Mouse (Mus musculus) forebrain, embryonic 16.5 days (tissue): ENCODE measurements around the gene Gng7. TPM values are rescaled to one million over a fixed set of nuclear protein-coding genes. Genes with fewer than 3 reads are reported as not detected.
"Not testable (repeated sequence)": the region's sequence is repeated elsewhere in the genome, so short reads cannot be mapped to it uniquely, and the experiment has no call there.

Source experiments
- ATAC-seq: fragments of 200-750 bp; cut with Nextera tagmentation; 2 replicates; pipeline ENCODE4 v1.8.0; 2017; ENCODE audit warnings: mild to moderate bottlenecking, moderate library complexity
- H3K27ac ChIP-seq: fragments of 300-500 bp; sonication (generic); 2 replicates; pipeline ENCODE4 v1.5.1; 2014; ENCODE audit warnings: low read length, control low read depth
- H3K27me3 ChIP-seq: fragments of 300-500 bp; sonication (generic); replicated peaks from 2 replicates; pipeline ENCODE4 v1.6.1; 2014; ENCODE audit warnings: low read length; ENCODE audit not compliant: control insufficient read depth, insufficient read depth
- H3K36me3 ChIP-seq: fragments of 300-500 bp; sonication (generic); 2 replicates; pipeline ENCODE4 v1.6.1; 2014; ENCODE audit not compliant: control insufficient read depth, insufficient read depth
- H3K4me1 ChIP-seq: fragments of 300-500 bp; sonication (generic); replicated peaks from 2 replicates; pipeline ENCODE4 v1.6.1; 2014; ENCODE audit warnings: low read length; ENCODE audit not compliant: control insufficient read depth, insufficient read depth
- H3K4me2 ChIP-seq: fragments of 300-500 bp; sonication (generic); 2 replicates; pipeline ENCODE4 v1.6.1; 2014; ENCODE audit warnings: mild to moderate bottlenecking, low read length, control low read depth
- H3K4me3 ChIP-seq: fragments of 300-500 bp; sonication (generic); replicated peaks from 2 replicates; pipeline ENCODE4 v1.5.1; 2014; ENCODE audit warnings: mild to moderate bottlenecking, low read length, control low read depth
- H3K9ac ChIP-seq: fragments of 300-500 bp; sonication (generic); replicated peaks from 2 replicates; pipeline ENCODE4 v1.6.1; 2014; ENCODE audit warnings: low read depth, low read length, control low read depth
- H3K9me3 ChIP-seq: fragments of 300-500 bp; sonication (generic); 2 replicates; pipeline ENCODE4 v1.6.1; 2016; ENCODE audit warnings: low read length; ENCODE audit not compliant: control insufficient read depth
- WGBS: fragments of 180-500 bp; shearing (Covaris S2); extraction: QIAGEN DNeasy Blood & Tissue Kit; methylation state at CpG from one replicate; pipeline ENCODE4 v1.1.7; 2014; 5-methylcytosine and 5-hydroxymethylcytosine counted together
- polyA plus RNA-seq: library from polyadenylated mRNA; unstranded; fragments of >200 nt; fragmentation: Nextera tagmentation; extraction: Ambion mirVana; gene quantifications from 2 replicates; pipeline ENCODE4 v1.2.1, GENCODE M21; 2015

Gene Gng7
- polyA plus RNA-seq, 1 experiment from 2014 or later, result 47.4 TPM

DNA sequence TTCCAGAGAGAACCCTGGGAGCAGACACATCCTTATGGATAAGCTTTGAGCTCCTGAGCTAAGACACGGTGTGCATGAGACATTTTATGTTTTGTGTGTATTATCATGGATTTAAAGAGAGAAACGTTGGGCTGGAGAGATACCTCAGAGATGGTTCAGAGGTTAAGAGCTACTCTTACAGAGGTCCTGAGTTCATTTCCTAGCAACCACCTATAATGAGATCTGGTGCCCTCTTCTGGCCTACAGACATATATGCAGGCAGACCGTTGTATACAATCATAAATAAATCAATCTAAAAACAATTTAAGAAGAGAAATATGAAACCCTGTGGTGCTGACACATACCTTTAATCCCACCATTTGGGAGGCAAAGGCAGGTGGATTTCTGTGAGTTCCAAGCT is 23.7 kb downstream of the Gng7 start:
- H3K36me3 ChIP-seq, result no peaks in the 10 kb centered on the region

DNA sequence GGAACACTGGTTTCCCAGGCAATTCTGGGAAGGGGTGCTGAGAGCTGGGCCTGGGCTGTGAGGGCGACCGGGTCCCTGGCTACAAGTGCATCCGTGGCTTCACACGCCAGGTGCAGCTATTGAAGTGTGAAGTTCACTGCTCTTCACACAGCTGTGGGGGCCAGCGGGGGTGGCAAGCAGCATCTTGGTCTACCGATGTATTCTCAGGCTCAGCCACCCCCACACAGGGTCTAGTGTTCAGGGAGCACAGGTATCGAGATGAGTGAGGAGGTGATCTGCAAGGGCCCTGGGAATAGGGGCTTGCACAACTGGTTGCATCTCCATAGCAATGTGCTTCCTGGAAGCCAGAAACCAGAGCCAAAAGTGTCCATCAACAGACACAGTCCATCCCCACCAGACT is 24.3 kb downstream of the Gng7 start:
- 75% methylated on average over 7 of the region's 7 CpGs for WGBS
- Histone ChIP-seq H3K9me3 (no peaks in the 10 kb centered on the region), H3K27me3 (peaks cover 14% of the 10 kb centered on the region), H3K9ac (no peak overlapping the region), H3K4me1 (peaks cover 11% of the 10 kb centered on the region), H3K27ac (no peak overlapping the region), H3K36me3 (no peaks in the 10 kb centered on the region), H3K4me3 (no peak overlapping the region), H3K4me2 (no peak overlapping the region)
- ATAC-seq, result no peak

More for the DNA sequence above, 23.7 kb downstream of the Gng7 start:
- H3K27ac ChIP-seq, result no peak overlapping the region
- no peak overlapping the region for H3K9ac ChIP-seq
- H3K27me3 ChIP-seq, result peaks cover 8% of the 10 kb centered on the region
- no peaks in the 10 kb centered on the region for H3K9me3 ChIP-seq
- H3K4me1 ChIP-seq, result peaks cover 6% of the 10 kb centered on the region
- no peak overlapping the region for H3K4me3 ChIP-seq
- H3K4me2 ChIP-seq, result no peak overlapping the region
- 6% methylated on average over 3 of the region's 3 CpGs for whole genome bisulfite sequencing
- no peak for ATAC-seq

DNA sequence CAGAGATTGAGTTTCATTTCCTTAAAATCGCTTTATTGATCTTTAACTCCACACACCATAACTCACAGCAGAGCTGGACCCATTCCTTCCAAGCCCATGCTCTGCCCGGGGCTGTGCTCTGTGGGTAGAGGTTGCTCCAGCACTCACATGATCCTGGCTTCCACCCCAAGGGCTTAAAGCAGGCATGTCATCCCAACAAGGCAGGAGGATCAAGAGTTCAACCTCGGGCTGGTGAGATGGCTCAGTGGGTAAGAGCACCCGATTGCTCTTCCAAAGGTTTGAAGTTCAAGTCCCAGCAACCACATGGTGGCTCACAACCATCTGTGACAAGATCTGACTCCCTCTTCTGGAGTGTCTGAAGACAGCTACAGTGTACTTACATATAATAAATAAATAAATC is 24.9 kb downstream of the Gng7 start:
- not testable (repeated sequence) for H3K4me2 ChIP-seq, H3K9me3 ChIP-seq, H3K4me1 ChIP-seq, ATAC-seq, H3K4me3 ChIP-seq, H3K27ac ChIP-seq, H3K36me3 ChIP-seq, H3K9ac ChIP-seq
- 63% methylated on average over 4 of the region's 4 CpGs for WGBS
- peaks cover 18% of the 10 kb centered on the region for H3K27me3 ChIP-seq

DNA sequence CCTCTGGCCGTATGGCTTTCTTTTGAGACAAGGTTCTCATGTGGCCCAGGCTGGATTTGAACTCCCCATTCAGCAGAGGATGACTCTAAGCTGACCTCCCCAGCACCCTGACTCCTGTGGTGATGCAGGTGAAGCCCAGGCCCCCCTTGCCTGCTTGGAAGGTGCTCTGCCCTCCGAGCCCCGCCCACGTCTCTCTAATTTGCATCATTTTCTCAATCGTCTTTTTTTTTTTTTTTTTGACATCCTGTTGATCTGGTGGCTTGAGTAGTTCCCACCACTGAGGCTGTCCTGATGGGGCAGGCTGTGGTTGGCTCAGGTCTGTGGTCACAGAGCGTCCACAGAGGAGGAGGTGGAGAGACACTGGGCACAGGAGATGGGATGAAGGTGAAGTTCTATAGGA is 25.3 kb downstream of the Gng7 start:
- Histone ChIP-seq H3K4me1 (peaks cover 6% of the 10 kb centered on the region; the same call in 1 of the 2 replicates), H3K36me3 (no peaks in the 10 kb centered on the region), H3K9me3 (no peaks in the 10 kb centered on the region), H3K27ac (no peak overlapping the region), H3K9ac (no peak overlapping the region), H3K4me2 (no peak overlapping the region), H3K27me3 (peaks cover 18% of the 10 kb centered on the region), H3K4me3 (no peak overlapping the region)
- ATAC-seq, result no peak
- 62% methylated on average over 6 of the region's 6 CpGs for WGBS

DNA sequence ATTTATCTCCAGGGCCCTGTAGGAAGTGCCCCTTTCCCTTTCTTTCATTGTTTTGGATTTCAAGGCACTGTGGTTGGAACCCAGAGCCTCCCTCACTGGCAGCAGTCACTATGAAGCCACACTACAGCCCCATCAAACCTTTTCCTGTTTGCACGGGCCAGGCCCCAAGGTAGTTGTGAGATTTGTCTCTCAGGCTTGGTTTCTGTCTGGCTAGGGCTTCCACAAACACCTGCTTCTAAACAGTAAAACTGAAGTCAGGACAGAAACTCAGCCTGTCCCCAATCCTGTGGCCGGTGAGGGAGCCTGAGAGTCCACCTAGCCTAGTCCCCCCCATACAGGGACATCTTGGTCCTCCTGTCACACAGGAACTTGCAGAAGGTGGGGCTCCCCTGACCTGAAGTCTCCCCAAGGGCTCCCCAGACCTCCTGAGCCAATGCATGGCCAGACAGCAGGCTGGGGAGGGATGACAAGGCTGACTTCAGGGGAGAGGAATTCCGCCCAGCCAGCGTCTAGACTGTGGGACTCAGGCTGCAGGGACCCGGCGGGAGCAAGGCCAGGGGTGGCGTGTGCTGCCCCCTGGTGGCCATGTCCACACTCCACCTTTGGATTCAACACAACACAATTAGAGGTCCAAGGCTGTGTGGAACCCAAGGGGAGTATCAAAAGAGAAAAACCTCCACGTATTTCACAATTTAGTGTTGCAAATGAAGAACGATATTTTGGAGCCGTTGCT is 26.9 kb downstream of the Gng7 start:
- no peak overlapping the region for H3K27ac ChIP-seq
- H3K4me1 ChIP-seq, result peaks cover 6% of the 10 kb centered on the region; the same call in 1 of the 2 replicates
- no peaks in the 10 kb centered on the region for H3K9me3 ChIP-seq
- no peak overlapping the region for H3K9ac ChIP-seq
- ATAC-seq, result peak; percentile 83
- H3K4me2 ChIP-seq, result no peak overlapping the region
- peaks cover 24% of the 10 kb centered on the region for H3K27me3 ChIP-seq
- H3K4me3 ChIP-seq, result no peak overlapping the region
- WGBS, result 10% methylated on average over 10 of the region's 10 CpGs
- H3K36me3 ChIP-seq, result no peaks in the 10 kb centered on the region

DNA sequence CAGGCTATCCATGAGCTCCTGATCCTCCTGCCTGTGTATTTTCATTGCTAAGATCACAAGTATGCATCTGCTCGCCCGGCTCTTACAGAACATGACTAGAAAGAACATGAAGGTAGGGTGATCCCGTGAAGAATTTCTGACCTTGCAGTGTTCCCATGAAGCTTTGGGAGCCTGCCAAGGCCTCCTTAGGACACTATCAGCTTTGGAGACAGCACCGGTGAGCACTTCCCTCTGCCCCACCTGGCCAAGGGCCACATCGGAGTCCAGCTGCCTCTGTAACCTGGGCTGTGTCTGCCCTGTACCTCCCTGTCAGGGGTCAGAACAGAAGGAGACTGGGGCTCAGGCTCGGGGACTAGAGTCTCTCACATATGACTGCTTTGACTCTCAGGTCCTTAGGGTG is 28.0 kb downstream of the Gng7 start:
- Histone ChIP-seq H3K4me1 (peaks cover 6% of the 10 kb centered on the region; the same call in 1 of the 2 replicates), H3K27ac (no peak overlapping the region), H3K4me3 (no peak overlapping the region), H3K36me3 (no peaks in the 10 kb centered on the region), H3K4me2 (no peak overlapping the region), H3K9me3 (no peaks in the 10 kb centered on the region), H3K9ac (no peak overlapping the region), H3K27me3 (peaks cover 24% of the 10 kb centered on the region)
- 71% methylated on average over 6 of the region's 6 CpGs for WGBS
- ATAC-seq, result no peak

DNA sequence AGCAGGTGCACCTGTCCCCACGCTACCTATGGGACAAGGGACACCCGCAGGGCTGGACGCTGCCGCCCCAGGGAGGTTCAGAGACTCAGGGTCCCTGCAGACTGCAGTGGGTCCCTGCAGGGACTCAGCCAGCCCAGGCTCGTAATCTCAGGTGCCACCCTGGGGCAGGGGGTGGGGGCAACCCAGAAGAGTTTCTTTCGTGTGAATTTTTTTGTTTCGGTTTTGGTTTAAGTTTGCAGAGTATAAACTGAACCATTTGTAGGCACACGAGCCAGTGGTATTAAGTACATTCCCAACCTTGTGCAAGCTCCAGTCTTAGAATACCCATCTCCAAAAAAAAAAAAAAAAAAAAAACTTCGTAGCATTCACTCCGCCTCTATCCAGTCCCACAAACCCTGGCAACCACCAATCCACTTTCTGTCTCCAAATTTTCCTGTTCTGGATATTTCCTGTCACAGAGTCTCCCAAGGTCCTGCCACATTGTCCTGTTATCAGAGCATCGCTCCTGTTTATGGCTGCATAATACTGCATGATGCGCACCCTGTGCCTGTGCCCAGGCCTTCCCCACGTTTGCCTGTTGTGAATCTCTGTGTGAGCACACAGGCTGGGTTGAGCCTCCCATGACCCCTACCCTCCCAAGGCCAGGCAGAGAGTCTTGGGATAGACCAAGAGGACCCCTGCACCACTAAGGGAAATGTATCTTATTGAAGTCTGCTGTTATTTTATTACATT is 28.6 kb downstream of the Gng7 start:
- Histone ChIP-seq H3K27me3 (peaks cover 24% of the 10 kb centered on the region), H3K9ac (no peak overlapping the region), H3K4me2 (no peak overlapping the region), H3K9me3 (no peaks in the 10 kb centered on the region), H3K36me3 (no peaks in the 10 kb centered on the region), H3K4me3 (peak overlapping the region; percentile 8; the same call in 1 of the 2 replicates), H3K27ac (no peak overlapping the region), H3K4me1 (peaks cover 6% of the 10 kb centered on the region; the same call in 1 of the 2 replicates)
- ATAC-seq, result no peak
- 31% methylated on average over 13 of the region's 13 CpGs for WGBS

DNA sequence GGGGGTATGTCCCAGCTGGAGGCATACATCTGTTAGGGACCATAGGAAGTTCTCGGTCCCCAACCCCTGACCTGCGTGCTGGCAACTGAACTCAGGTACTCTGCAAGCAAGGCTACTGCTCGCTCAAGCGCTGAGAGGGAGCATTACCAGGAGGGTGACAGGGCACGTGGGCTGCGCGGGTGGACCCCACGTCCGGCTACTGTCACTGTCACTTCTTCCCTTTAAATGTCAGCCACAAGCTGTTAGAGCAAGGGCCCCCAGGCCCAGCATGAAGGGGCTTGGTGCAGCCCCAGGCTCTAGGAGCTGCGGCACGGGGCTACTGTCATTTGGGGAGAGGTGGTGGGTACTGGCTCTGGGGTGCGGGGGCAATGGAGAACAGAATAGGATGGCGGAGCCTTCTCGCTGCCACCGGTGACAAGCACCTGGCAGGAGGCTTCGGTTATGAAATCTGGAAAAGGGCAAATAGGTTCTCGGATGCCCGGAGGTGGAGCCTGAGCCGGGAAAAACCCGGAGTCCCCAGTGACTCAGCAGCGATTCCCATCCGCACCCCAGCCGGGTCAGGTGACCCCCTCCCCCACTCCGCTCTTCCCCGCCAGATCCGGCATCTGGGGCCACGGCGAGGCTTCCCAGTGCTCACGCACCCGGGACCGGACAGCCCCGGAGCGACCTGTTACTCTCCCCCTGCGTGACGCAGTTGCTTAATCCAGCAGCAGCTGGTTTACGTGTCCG is 29.3 kb downstream of the Gng7 start:
- WGBS, result 7% methylated on average over 37 of the region's 37 CpGs
- Histone ChIP-seq H3K27me3 (peaks cover 24% of the 10 kb centered on the region), H3K9ac (peak overlapping the region; percentile 32; the same call in 1 of the 2 replicates), H3K9me3 (no peaks in the 10 kb centered on the region), H3K27ac (no peak overlapping the region), H3K4me3 (peak overlapping the region; percentile 8; the same call in 1 of the 2 replicates), H3K4me2 (peak overlapping the region; percentile 28; the same call in 1 of the 2 replicates), H3K4me1 (peaks cover 6% of the 10 kb centered on the region; the same call in 1 of the 2 replicates), H3K36me3 (no peaks in the 10 kb centered on the region)
- no peak for ATAC-seq

DNA sequence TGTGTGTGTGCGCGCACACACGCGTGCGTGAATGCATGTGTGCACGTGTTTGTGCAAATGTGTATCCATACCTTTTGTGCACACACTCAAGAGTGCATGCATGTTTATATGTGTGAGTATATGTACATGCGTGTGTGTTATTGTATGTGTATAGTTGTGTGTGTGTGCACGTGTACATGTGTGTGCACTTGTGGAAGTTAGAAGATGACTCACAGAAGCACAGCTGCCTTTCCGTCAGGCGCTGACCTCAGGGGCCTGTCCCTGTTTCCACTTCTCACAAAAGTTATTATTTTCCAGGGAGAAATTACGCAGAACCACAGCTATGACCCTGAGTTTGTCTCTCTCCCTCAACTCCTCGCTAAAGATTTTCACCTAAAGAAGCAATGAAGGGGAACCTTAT is 30.5 kb downstream of the Gng7 start:
- Histone ChIP-seq H3K4me3 (no peak overlapping the region), H3K36me3 (no peaks in the 10 kb centered on the region), H3K9me3 (no peaks in the 10 kb centered on the region), H3K4me1 (peaks cover 6% of the 10 kb centered on the region; the same call in 1 of the 2 replicates), H3K27me3 (peaks cover 24% of the 10 kb centered on the region), H3K27ac (no peak overlapping the region), H3K9ac (no peak overlapping the region), H3K4me2 (no peak overlapping the region)
- ATAC-seq, result no peak
- WGBS, result 91% methylated on average over 12 of the region's 12 CpGs
